Mouse (Mus musculus): Measurements from ENCODE around the gene Ccdc90b. TPM values are rescaled to one million over a fixed set of nuclear protein-coding genes. Genes with fewer than 3 reads are reported as not detected.

Ccdc90b gene
- 10 to 100 TPM; 14.5 to 16.1 TPM for total RNA-seq (2021)

GRCm38 (mm10) chr7:92560986-92561876 is at the start of gene Ccdc90b:
TSS of gene Ccdc90b (plus strand) at chr7:92561149.
- DNase-seq (ENCODE audit: low spot score in 2 of 2), result peak; percentile 96 to 98
- intact Hi-C loops (cut with DNase I), result loop anchor here (2.0 kb wide), 1 partner anchor 180 kb away; the partner anchor contains the start of gene Rab30

- intact Hi-C loops (cut with DNase I), result no loop called here
- no peak for DNase-seq (ENCODE audit: low spot score in 2 of 2)
These were observed 40.6 kb upstream of the Ccdc90b start for GRCm38 (mm10) chr7:92520397-92520796.

DNA sequence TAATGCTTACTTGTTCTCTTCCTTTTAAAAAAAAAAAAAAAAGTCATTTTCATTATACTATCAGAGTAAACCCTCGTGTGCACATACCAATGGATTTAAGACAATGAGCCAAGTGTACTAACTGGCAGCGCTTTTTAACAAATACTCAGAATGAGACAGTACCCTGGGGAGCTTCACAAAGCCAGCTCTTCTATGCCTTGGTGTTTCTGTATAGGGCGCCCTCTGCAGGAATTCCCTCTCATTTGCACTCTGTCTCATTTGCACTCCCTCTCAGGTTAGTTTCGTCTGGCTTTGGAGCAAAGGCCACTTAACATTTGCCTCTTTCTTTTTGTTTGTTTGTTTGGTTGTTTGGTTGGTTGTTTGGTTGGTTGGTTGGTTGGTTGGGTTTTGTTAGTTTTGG is 40.1 kb upstream of the Ccdc90b start:
- intact Hi-C loops (cut with DNase I), result no loop called here
- peak; percentile 7 for DNase-seq (ENCODE audit: low spot score in 2 of 2)

GRCm38 (mm10) chr7:92529245-92529644 is 31.7 kb upstream of the Ccdc90b start:
- intact Hi-C loops (cut with DNase I), result no loop called here
- DNase-seq (ENCODE audit: low spot score in 2 of 2), result no peak

DNA sequence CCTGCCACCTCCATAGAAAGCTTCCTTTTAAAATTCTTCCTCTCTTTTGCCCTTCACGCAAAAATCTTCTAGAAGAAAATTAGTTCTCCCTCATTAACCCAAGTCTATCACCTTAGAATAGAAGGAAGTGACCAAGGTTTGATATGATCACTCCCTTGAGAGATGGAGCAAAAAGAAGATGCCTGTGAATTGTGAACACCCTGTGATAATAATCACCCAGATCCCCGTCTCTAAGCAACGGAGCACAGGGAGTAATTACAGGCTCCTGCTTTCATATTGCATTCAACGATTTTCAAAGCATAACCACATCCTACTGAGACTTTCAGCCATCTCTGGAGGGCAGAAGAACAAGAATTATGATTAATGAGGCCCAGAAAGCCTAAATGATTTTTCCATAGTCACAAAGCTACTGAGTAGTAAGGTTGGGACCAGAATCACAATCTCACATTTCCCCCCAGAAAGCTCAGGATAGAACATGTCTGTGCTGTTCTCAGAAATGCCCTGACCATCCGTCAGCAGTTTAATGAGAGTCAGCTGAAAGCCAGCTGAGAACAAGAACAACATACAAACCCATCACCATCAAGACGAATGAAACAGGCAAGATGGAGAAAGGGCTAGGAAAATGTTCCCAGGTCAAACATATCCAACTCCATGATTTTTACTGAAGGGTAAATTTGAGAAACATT is 28.5 kb upstream of the Ccdc90b start:
- DNase-seq (ENCODE audit: low spot score in 2 of 2), result no peak
- intact Hi-C loops (cut with DNase I), result no loop called here

- no peak for DNase-seq (ENCODE audit: low spot score in 2 of 2)
- intact Hi-C loops (cut with DNase I), result no loop called here
These were observed 14.2 kb upstream of the Ccdc90b start for GRCm38 (mm10) chr7:92546763-92547162.

DNA sequence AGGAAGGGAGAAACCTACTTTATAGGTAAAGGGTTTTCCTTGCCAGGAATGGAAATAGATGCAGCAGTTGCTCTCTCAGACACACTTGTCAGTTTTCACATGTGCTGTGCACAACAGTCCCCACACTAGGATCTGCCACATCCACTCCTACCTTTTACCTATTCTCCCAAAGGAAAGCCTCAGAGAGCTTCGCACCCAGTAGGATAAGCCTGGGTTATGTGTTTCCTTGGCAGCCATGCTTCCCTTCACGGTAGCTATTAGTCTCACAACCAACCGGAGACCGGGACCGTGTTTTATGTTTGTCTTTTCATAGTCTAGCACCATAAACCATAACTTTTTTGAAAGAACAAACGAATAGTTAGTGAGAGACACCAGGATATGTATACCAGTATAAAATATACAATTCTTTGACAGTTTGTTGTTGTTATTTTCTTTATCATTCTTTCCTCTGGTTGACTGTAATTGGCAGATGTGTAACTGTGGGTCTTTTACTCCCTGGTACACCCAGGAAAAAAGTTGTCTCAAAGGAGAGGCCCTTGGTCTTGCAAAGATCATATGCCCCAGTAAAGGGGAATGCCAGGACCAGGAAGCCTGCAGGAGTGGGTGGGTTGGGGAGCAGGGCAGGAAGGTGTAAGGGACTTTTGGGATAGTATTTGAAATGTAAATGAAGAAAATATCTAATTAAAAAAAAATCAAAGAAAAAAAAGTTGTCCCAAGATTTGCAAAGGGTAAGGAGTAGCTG is 10.5 kb upstream of the Ccdc90b start:
- no peak for DNase-seq (ENCODE audit: low spot score in 2 of 2)
- intact Hi-C loops (cut with DNase I), result no loop called here

DNA sequence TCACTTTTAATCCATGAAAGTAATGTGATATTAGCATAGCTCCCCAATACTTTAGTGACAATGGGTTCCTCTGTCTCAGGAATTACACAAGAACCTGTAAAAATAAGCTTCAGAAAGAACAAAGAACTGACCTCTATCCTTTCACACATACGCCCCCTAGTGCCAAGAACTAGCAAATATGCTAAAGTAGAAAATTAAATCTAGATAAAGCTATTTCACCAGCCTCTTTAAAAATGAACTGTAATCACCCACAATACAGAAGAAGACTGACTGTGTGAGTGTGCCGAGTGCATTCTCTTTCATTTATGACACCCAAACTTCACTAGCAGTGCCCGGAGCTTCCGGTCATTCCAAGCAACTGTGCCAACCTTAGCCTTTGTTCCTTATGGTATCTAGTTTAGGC is 10.0 kb upstream of the Ccdc90b start:
- intact Hi-C loops (cut with DNase I), result loop anchor here (1.0 kb wide), 1 partner anchor 448 kb away; no protein-coding TSS in a partner anchor
- peak; percentile 12 to 50 for DNase-seq (ENCODE audit: low spot score in 2 of 2)

DNA sequence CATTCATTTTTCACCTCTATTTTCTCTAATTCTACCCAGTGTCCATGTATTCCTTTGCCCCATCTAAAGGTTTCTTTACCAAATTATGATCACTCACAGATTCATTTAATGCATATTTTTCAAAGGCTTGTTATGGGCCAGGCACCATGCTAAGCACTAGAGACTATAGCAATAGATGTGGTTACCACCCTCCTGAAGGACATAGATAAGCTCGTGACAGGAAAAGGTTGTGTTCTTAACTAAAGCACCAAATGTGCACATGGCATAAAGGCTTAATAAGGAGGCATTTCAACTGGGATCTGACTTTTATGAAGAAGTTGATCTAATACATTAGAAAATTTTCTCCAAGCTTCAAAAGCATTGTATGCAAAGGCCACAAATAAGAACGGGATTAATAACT is 2.2 kb upstream of the Ccdc90b start:
- DNase-seq (ENCODE audit: low spot score in 2 of 2), result no peak
- intact Hi-C loops (cut with DNase I), result no loop called here

GRCm38 (mm10) chr7:92566775-92567174 is 5.8 kb downstream of the Ccdc90b start:
- peak in 1 of 2 experiments; percentile 45 for DNase-seq (ENCODE audit: low spot score in 2 of 2)
- intact Hi-C loops (cut with DNase I), result no loop called here

GRCm38 (mm10) chr7:92580491-92581207 is 19.7 kb downstream of the Ccdc90b start:
- intact Hi-C loops (cut with DNase I), result no loop called here
- peak in 1 of 2 experiments; percentile 8 for DNase-seq (ENCODE audit: low spot score in 2 of 2)

- intact Hi-C loops (cut with DNase I), result no loop called here
- DNase-seq (ENCODE audit: low spot score in 2 of 2), result peak in 1 of 2 experiments; percentile 43
These were observed 22.6 kb downstream of the Ccdc90b start for GRCm38 (mm10) chr7:92583567-92583966.

DNA sequence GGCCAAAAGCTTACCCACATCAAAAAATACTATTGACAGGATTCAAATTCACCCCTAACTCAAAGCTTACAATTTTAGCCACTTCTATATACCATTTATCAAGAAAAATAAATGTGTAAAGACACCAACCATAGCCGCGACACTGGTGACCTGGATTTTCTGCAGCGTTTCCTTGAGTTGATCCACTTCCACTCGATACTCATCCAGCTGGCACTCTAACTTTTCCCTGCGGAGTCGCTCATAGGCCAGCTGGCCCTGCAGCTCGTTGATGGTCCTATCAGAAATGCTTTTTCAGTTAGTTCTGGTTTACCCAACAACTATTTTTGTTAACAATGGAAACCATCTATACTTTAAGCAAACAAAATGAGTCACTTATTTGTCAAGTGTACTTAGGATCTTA is 29.0 kb downstream of the Ccdc90b start:
- intact Hi-C loops (cut with DNase I), result no loop called here
- DNase-seq (ENCODE audit: low spot score in 2 of 2), result no peak

DNA sequence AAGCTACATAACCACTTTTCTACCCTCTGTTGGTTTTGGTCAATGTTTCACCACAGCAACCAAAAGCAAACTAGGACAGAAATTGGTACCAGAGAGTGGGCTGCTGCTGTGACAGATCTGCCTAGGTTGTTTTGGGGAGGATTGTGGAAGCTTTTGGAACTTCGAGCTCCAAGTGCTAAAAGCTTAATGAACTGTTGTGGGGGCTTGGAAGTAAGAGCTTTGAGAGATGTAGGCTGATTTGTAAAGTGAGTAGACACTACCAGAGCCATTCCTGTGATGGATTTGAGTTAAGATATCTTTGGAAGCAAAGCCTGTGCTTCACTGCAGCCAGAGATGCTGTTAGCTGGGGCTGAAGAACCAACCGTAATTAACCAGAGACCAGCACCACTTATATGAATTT is 29.9 kb downstream of the Ccdc90b start:
- peak in 1 of 2 experiments; percentile 53 for DNase-seq (ENCODE audit: low spot score in 2 of 2)
- intact Hi-C loops (cut with DNase I), result no loop called here

DNA sequence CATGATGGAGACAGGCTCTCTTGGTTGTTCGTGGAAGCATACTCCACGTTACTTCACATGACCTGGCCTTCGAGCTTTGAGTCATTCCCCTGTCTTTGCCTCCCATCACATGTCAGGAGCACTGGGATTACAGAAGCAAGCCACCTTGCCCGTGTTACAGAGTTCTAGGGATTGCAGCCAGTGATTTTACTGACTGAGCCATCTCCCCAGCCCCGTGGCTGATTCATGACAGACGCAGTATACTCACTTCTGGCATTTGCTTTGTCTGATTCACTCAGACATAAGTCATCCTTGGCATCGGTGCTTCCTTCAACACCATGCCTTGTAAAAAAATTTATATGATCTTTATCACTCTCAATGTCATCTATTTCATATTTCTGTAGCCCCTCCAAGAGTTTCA is 44.0 kb downstream of the Ccdc90b start:
- intact Hi-C loops (cut with DNase I), result loop anchor here (1.0 kb wide), 1 partner anchor 9 kb away; no protein-coding TSS in a partner anchor
- DNase-seq (ENCODE audit: low spot score in 2 of 2), result peak in 1 of 2 experiments; percentile 49

DNA sequence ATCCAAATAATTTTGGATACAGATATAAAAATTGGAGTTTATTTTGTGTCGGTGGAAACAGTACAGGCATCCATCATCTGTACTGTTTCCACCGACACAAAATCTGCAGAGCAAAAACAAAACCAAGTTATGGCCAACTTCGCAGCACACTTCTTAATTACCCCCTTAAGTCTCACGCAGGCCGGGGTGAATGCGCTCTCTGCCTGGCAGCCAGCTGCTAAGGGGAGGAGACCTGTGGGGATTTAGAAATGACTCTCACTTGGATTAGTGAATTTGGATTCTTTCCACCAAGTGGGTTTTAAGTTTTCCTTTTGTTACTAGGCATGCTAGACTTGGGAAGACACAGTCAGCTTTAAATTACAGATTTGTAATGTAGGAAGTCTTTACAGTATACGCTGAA is 49.9 kb downstream of the Ccdc90b start:
- intact Hi-C loops (cut with DNase I), result no loop called here
- DNase-seq (ENCODE audit: low spot score in 2 of 2), result no peak

DNA sequence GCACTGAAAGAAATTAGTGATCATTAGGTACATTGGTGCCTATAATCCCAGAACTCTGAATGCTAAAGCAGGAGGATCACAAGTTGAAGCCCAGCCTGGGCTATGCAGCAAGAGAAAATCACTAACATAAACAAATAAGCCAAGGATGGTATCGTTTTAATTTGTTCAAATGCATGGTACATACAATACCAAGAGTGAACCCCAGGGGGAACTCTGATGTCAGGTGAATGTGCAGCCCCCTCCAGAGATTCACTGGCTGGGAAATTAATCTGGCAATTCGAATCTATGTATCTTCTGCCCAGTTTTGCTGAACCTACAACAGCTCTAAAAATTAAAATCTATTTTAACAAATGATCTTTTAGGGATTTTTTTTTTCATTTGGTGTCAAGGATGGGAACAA is 63.5 kb downstream of the Ccdc90b start:
- intact Hi-C loops (cut with DNase I), result no loop called here
- no peak for DNase-seq (ENCODE audit: low spot score in 2 of 2)

- intact Hi-C loops (cut with DNase I), result no loop called here
- peak; percentile 14 to 36 for DNase-seq (ENCODE audit: low spot score in 2 of 2)
These were observed 69.2 kb downstream of the Ccdc90b start for GRCm38 (mm10) chr7:92630167-92630566.

All from left cerebral cortex, postnatal 25 days (tissue).